Mouse (Mus musculus) cerebellum, adult 11 months (tissue): Measurements from ENCODE around the gene Cnnm2.

ENCODE experiments used
- DNase-seq: peaks from one replicate; pipeline ENCODE4 v3.0.0; 2022

Cnnm2 gene

GRCm38 (mm10) chr19:46892856-46893255 is 131.5 kb downstream of the Cnnm2 start:
- DNase-seq, result no peak

GRCm38 (mm10) chr19:46893484-46893883 is 132.1 kb downstream of the Cnnm2 start:
- no peak for DNase-seq

GRCm38 (mm10) chr19:46897135-46897534 is 135.7 kb downstream of the Cnnm2 start:
- DNase-seq, result no peak

GRCm38 (mm10) chr19:46898222-46898621 is 136.8 kb downstream of the Cnnm2 start:
- no peak for DNase-seq

GRCm38 (mm10) chr19:46899306-46899705 is 137.9 kb downstream of the Cnnm2 start:
- no peak for DNase-seq

GRCm38 (mm10) chr19:46899871-46900270 is 138.5 kb downstream of the Cnnm2 start:
- no peak for DNase-seq

- no peak for DNase-seq
These were observed 139.4 kb downstream of the Cnnm2 start for GRCm38 (mm10) chr19:46900786-46901185.

- DNase-seq, result no peak
These were observed 139.9 kb downstream of the Cnnm2 start for GRCm38 (mm10) chr19:46901323-46901722.

- DNase-seq, result no peak
These were observed 142.0 kb downstream of the Cnnm2 start for GRCm38 (mm10) chr19:46903379-46903778.

GRCm38 (mm10) chr19:46904907-46905306 is 143.5 kb downstream of the Cnnm2 start:
- DNase-seq, result no peak

GRCm38 (mm10) chr19:46905383-46905782 is 144.0 kb downstream of the Cnnm2 start:
- no peak for DNase-seq

GRCm38 (mm10) chr19:46905971-46906370 is 144.6 kb downstream of the Cnnm2 start:
- no peak for DNase-seq

GRCm38 (mm10) chr19:46908207-46908606 is 146.8 kb downstream of the Cnnm2 start:
- DNase-seq, result no peak

GRCm38 (mm10) chr19:46908977-46909376 is 147.6 kb downstream of the Cnnm2 start:
- DNase-seq, result no peak

GRCm38 (mm10) chr19:46911492-46911891 is 150.1 kb downstream of the Cnnm2 start:
- DNase-seq, result no peak

GRCm38 (mm10) chr19:46913626-46914025 is 152.2 kb downstream of the Cnnm2 start:
- DNase-seq, result no peak

GRCm38 (mm10) chr19:46915406-46916080 is 154.1 kb downstream of the Cnnm2 start:
- no peak for DNase-seq

- DNase-seq, result no peak
These were observed 159.2 kb downstream of the Cnnm2 start for GRCm38 (mm10) chr19:46920571-46920970.

GRCm38 (mm10) chr19:46926357-46926756 is 165.0 kb downstream of the Cnnm2 start:
- DNase-seq, result no peak

- DNase-seq, result no peak
These were observed 165.6 kb downstream of the Cnnm2 start for GRCm38 (mm10) chr19:46926951-46927350.

GRCm38 (mm10) chr19:46928136-46928535 is 166.7 kb downstream of the Cnnm2 start:
- DNase-seq, result no peak

GRCm38 (mm10) chr19:46929044-46929587 is 167.7 kb downstream of the Cnnm2 start:
- DNase-seq, result no peak
